Mouse (Mus musculus): ENCODE measurements at regions not wholly inside any gene's neighbourhood (a gene's known extent, or its start where the extent isn't known, plus 50 kb on each side); places are given as distances from the start of the nearest gene placed in this dataset.

DNA sequence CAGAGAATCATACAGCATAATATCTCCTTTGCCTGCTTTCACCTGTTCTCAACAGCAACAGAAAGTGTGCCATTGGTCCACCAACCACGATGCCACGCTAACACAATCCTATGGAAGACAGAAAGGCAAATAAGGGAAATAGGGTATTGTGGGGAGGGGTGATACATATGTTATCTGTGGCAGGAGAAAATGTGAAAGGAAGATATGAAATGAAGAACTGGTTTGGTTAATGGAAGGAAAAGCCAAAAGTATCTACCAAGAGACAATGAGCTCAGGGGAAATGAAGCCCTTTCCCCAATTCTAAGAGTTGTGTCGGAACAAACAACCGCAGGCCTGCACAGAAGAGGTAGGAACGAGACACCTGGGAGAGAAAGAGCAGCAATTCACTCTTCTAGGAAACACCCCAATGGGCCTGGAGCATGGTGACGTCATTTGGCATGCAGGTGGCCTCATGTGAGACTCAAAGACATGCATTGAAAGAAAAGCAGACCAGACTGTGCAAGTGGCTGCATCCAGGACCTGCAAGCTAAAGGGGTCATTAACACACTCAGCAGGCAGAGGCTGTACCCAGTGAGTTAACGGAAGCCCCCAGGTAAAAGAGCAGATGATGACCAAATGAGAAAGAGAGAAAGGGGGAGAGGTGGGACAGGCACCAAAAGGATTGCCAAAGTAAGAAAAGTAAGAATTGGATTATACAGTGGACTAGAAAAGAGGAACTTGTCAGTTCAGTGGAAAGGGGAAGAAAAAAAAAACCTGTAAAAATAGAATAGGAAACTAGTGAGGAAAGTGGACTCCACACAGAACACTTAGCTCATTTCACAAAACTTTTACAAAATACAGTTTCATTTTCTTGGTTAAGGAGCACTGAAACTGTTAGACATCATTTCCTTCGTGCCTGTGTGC lies 522.2 kb upstream of the Cited2 start:
- WGBS = 69% methylated on average over 8 of the region's 8 CpGs
- no peaks in the 10 kb centered on the region for H3K27me3 ChIP-seq
- no peak overlapping the region for H3K27ac ChIP-seq
- no peak for ATAC-seq
- no peak overlapping the region for H3K4me2 ChIP-seq
- H3K9ac ChIP-seq = no peak overlapping the region
- no peak overlapping the region for H3K4me3 ChIP-seq
- H3K9me3 ChIP-seq (replicated peaks) = no peaks in the 10 kb centered on the region
- peaks cover 35% of the 10 kb centered on the region for H3K4me1 ChIP-seq
- no peaks in the 10 kb centered on the region for H3K36me3 ChIP-seq (ENCODE audit: poor library complexity, severe bottlenecking)

DNA sequence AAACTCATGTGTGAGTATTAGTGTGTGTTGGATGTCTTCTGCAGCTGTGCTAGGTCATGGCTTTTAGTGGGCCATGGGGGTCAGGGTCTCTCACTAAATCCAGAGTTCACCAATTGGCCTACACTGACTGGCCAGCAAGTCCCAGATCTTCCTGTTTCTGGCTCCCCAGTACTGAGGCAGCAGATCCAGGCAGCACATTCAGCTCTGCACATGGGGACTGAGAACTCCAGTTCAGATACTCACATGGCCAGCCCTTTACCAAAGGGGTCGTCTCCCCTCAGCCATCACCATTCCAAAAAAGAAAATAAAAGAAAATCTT lies 521.6 kb upstream of the Cited2 start:
- 79% methylated on average over 1 of the region's 1 CpGs for WGBS

DNA sequence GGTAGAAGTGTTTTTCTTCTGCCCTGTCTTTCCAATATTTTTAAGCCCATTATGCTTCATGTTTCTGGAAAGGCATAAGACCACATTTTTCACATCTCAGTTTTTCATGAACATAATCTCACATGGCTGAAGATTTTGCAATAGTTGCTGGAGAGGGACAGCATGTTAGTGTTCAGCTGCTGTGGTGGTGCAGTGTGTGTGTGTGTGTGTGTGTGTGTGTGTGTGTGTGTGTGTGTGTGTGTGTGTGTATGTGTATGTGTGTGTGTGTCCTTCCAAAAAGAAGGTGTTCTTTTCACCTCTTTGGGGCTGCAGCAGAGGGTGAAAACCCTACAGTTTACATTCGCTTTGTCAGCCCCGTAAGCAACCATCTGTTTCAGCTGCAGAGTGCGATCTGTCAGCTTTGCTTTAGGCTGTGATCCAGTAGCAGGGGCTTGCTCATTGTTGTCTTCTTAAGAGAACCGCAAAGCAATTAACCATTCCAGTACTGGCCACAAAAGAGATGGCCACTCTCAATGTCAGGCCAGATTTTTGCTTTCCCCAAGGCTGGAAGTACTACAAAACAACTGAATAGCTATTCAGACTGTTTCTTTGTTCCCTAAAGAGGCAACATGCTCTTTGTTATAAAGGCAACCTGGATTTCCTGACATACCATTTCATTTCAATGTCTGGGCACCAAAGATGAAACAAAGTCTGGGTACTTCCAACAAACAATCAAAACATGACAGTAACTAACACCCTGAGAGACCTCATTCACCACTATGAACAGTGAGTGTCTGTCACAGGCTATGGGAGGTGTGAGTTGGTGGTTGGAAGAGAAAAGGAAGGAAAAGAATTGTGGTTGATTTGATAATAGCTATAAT lies 520.2 kb upstream of the Cited2 start:
- Histone ChIP-seq H3K9ac (no peak overlapping the region), H3K9me3 (replicated peaks) (no peaks in the 10 kb centered on the region), H3K27ac (peak overlapping the region; percentile 72), H3K4me1 (peaks cover 29% of the 10 kb centered on the region), H3K36me3 (ENCODE audit: poor library complexity, severe bottlenecking) (no peaks in the 10 kb centered on the region), H3K27me3 (no peaks in the 10 kb centered on the region), H3K4me2 (no peak overlapping the region), H3K4me3 (no peak overlapping the region)
- WGBS = 5% methylated on average over 4 of the region's 4 CpGs
- peak; percentile 94 for ATAC-seq

More for the DNA sequence above, 521.6 kb upstream of the Cited2 start:
- peaks cover 33% of the 10 kb centered on the region for H3K4me1 ChIP-seq
- H3K4me2 ChIP-seq = no peak overlapping the region
- H3K9me3 ChIP-seq (replicated peaks) = no peaks in the 10 kb centered on the region
- no peaks in the 10 kb centered on the region for H3K27me3 ChIP-seq
- no peak overlapping the region for H3K27ac ChIP-seq
- H3K36me3 ChIP-seq (ENCODE audit: poor library complexity, severe bottlenecking) = no peaks in the 10 kb centered on the region
- no peak overlapping the region for H3K4me3 ChIP-seq
- H3K9ac ChIP-seq = no peak overlapping the region
- no peak for ATAC-seq

DNA sequence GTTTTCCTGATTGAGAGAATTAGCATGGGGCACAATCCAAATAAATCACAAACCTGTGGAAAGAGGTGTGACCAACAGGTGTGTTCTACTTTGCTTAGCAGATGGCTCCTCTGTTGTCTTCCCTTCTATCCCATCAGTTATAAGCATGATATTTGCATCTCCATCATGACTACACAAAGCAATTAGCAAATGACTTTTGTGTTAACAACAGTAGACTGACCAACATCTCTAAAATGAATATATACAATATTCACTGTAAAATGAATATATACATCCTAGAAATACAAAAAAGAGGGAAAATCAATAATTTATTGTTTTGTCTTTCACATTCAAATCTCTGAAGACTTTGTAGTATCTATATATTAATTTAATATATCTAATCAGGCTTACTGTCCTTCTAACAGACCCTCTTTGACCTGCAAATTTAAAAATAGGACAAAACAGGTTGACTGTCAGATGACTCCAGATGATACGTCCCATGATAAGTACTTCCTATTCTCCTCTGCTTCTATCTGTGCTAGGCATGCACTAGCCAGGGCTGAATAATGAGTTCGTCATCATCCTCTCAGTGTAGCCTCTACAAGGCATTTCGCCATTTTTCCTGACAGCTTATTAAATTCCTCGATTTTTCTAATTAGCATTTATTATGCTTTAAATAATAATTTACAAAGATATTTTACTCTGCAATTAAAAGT lies 519.5 kb upstream of the Cited2 start:
- no peaks in the 10 kb centered on the region for H3K27me3 ChIP-seq
- H3K4me3 ChIP-seq = no peak overlapping the region
- peak overlapping the region; percentile 72 for H3K27ac ChIP-seq
- peak; percentile 46 for ATAC-seq
- H3K9me3 ChIP-seq (replicated peaks) = no peaks in the 10 kb centered on the region
- H3K4me1 ChIP-seq = peaks cover 29% of the 10 kb centered on the region
- no peak overlapping the region for H3K4me2 ChIP-seq
- no peaks in the 10 kb centered on the region for H3K36me3 ChIP-seq (ENCODE audit: poor library complexity, severe bottlenecking)
- 43% methylated on average over 4 of the region's 4 CpGs for WGBS
- H3K9ac ChIP-seq = no peak overlapping the region

DNA sequence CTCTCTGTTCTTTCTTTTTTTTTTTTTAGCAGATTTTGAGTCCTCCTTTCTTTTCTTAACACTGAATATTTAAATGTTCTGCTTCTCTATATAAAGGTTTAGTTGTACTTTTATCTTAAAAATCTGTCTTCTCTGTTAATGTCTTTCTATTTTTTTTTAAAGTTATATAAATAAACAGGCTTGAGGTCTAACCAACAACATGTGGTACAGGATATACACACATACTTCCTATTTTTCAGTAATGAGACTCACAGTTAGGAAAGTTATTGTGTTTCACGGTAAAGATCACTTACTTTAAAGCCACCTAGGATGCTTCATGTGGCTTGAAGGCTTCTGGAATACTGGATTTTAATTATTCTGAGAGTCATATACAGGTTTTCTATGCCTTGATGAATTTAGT lies 518.9 kb upstream of the Cited2 start:
- no peak for ATAC-seq
- H3K9ac ChIP-seq = no peak overlapping the region
- H3K27ac ChIP-seq = no peak overlapping the region
- no peak overlapping the region for H3K4me2 ChIP-seq
- H3K9me3 ChIP-seq (replicated peaks) = no peaks in the 10 kb centered on the region
- WGBS = 51% methylated on average over 1 of the region's 1 CpGs
- H3K36me3 ChIP-seq (ENCODE audit: poor library complexity, severe bottlenecking) = no peaks in the 10 kb centered on the region
- H3K27me3 ChIP-seq = no peaks in the 10 kb centered on the region
- no peak overlapping the region for H3K4me3 ChIP-seq
- H3K4me1 ChIP-seq = peaks cover 29% of the 10 kb centered on the region

DNA sequence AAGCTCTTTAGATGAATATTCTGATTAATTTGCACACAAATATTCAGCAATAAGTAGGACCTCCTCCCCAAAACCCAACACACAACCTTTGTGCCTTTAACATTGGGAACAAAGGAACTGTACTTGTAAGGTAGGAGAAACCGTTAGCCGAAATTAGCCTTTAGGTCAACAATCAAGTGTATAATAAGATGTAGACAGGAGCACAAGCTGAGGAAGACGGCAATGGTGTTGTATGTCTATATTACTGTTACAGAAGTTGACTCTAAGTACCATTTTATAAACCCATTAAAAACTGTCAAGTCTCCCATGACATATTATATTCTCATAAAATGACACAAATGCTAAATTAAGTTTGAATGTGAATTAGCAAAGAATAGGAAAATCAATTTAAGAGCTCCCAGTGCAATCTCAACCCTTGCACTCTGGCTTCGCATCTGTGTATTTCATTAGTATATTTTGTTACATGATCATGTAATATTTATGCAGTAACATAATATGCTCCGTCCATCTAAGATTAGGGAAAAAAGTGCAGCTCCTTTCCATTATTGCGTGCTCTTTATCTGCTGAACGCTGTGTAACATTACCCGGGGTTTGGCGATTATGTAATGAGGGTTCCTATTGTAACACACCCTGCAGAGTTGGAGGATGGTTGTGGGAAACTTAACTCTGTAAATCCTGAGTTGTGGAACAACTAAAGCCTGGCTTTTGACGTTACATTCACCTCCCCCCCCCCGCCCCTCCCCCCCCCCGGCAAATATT lies 510.3 kb upstream of the Cited2 start:
- Histone ChIP-seq H3K4me1 (peaks cover 16% of the 10 kb centered on the region), H3K4me2 (no peak overlapping the region), H3K9me3 (replicated peaks) (no peaks in the 10 kb centered on the region), H3K4me3 (no peak overlapping the region), H3K9ac (no peak overlapping the region), H3K27me3 (no peaks in the 10 kb centered on the region), H3K36me3 (ENCODE audit: poor library complexity, severe bottlenecking) (no peaks in the 10 kb centered on the region), H3K27ac (peak overlapping the region; percentile 48; the same call in 1 of the 2 replicates)
- 13% methylated on average over 12 of the region's 12 CpGs for WGBS
- ATAC-seq = peak; percentile 88

DNA sequence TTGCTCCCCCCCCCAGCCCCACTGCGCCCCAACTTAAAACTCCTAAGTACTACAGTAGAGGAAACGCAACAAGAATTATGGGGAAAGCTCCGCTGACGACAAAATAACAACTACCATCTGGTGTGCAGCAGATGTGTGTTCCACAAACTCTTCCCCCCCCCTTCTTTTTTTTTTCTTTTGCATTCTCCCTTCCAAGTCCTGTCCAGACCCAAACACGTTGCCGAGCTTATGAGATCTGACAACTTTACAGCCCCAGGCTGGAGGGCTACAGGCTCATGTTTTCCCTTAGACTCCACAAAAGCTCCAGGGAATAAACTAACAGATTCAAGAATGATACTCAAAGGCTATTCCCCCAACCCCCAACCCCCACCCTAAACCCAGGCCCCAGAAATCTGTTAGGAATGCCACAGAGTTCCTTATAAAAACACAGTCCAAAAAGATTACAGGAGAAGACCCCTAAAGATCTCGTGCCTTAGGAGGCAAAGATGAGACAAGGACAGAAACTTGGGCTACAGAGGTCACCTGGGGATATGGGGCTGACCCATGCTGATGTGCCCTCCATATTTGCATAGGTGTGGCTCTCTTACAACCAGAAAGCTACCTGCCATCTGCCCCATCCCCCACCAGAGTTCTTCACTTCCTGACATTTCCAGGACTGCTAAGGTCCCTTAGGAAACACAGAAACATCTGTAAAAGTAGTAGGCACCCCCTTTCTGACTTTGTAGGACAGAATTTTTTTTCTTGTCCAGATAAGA lies 509.5 kb upstream of the Cited2 start:
- WGBS = 48% methylated on average over 6 of the region's 7 CpGs
- Histone ChIP-seq H3K4me3 (no peak overlapping the region), H3K36me3 (ENCODE audit: poor library complexity, severe bottlenecking) (no peaks in the 10 kb centered on the region), H3K27ac (0 out of 2 replicates have a peak overlapping the region, but pooled peaks have one; percentile 3), H3K27me3 (no peaks in the 10 kb centered on the region), H3K4me1 (peaks cover 16% of the 10 kb centered on the region), H3K4me2 (no peak overlapping the region), H3K9ac (no peak overlapping the region), H3K9me3 (replicated peaks) (no peaks in the 10 kb centered on the region)
- ATAC-seq = peak; percentile 80

DNA sequence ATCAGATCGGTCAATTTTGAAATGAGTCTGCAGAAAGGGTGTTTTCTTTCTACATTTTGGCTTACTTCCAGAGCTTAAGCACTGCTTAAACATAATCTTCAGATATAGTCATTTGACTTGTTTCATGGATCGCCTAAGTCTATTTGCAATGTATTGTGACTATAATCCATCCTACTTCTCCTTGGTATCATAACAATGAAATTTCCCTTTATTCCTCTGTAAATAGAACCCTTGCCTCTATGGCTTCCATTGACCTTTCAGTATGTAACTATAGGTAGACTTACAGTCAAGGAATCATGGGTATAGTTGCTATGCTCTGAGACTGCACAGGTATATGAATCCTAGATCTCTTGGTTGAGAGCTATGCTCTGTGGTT lies 509.0 kb upstream of the Cited2 start:
- H3K27me3 ChIP-seq = no peaks in the 10 kb centered on the region
- 86% methylated on average over 2 of the region's 2 CpGs for WGBS
- no peak for ATAC-seq

DNA sequence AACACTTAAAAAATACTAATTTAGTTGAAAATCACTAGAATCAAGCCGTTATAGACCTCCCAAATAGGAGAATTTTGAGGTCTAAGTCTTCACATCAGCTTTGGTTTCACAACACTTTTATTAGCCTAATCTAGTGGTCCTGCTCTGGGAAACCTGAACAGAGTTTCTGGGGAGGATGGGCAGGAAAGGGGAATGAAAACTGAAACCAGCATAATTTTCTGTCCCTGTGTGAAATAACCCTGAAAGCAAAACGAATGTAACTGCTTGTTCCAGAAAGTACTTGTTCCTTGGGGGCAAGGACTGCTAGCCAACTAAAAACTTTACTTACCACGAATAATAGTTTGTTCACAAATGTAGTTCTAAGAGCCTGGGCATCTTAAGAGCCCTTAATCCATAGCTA lies 508.0 kb upstream of the Cited2 start:
- H3K4me2 ChIP-seq = no peak overlapping the region
- H3K36me3 ChIP-seq (ENCODE audit: poor library complexity, severe bottlenecking) = no peaks in the 10 kb centered on the region
- H3K27ac ChIP-seq = no peak overlapping the region
- H3K9me3 ChIP-seq (replicated peaks) = no peaks in the 10 kb centered on the region
- no peaks in the 10 kb centered on the region for H3K27me3 ChIP-seq
- peaks cover 16% of the 10 kb centered on the region for H3K4me1 ChIP-seq
- no peak overlapping the region for H3K9ac ChIP-seq
- no peak overlapping the region for H3K4me3 ChIP-seq
- 86% methylated on average over 3 of the region's 3 CpGs for WGBS
- no peak for ATAC-seq

More for the DNA sequence above, 509.0 kb upstream of the Cited2 start:
- Histone ChIP-seq H3K4me3 (no peak overlapping the region), H3K4me2 (no peak overlapping the region), H3K9me3 (replicated peaks) (no peaks in the 10 kb centered on the region), H3K36me3 (ENCODE audit: poor library complexity, severe bottlenecking) (no peaks in the 10 kb centered on the region), H3K4me1 (peaks cover 16% of the 10 kb centered on the region), H3K9ac (no peak overlapping the region), H3K27ac (no peak overlapping the region)

DNA sequence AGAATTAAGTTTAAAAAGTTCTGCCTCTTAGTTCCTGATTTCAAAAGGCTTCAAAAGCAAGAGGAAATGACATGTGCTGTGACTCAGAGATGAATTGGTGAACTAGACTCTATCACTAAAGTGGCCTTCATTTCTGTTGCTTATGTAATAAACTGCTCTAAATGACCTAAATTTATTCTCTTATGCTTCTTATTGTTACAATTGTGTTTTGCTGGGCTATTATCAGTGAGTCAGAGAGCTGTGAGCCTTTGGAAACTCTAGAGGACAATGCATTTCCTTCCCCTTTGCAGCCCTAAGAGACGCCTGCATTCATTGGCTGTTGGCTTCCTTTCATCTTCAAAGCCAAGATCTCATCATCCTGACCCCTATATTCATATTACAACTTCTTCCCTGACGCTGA lies 501.5 kb upstream of the Cited2 start:
- WGBS = 54% methylated on average over 2 of the region's 2 CpGs
- no peak overlapping the region for H3K27ac ChIP-seq
- no peaks in the 10 kb centered on the region for H3K9me3 ChIP-seq (replicated peaks)
- no peaks in the 10 kb centered on the region for H3K27me3 ChIP-seq
- H3K36me3 ChIP-seq (ENCODE audit: poor library complexity, severe bottlenecking) = no peaks in the 10 kb centered on the region
- ATAC-seq = no peak
- H3K4me3 ChIP-seq = no peak overlapping the region
- no peaks in the 10 kb centered on the region for H3K4me1 ChIP-seq
- H3K4me2 ChIP-seq = no peak overlapping the region
- H3K9ac ChIP-seq = no peak overlapping the region

DNA sequence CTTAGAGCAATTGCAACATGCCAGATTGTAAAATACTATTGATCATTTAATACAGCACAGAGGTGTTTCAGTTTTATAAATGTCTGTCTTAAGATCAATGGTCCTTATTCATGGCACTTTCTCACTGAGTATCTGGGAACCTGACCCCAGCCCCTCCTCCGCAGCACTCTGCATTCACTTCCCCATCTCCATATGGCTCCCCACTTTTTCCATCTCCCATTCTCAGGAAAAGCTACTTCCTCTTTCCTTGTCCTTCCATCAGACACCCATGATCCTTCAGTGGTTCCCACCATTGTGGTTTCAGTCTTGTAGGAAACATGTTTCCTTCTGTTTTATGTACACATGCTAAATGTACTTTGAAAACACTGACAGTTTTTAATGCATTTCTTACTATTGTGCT lies 497.3 kb upstream of the Cited2 start:
- no peak for ATAC-seq
- no peak overlapping the region for H3K4me3 ChIP-seq
- H3K27me3 ChIP-seq = no peaks in the 10 kb centered on the region
- no peaks in the 10 kb centered on the region for H3K9me3 ChIP-seq (replicated peaks)
- no peak overlapping the region for H3K9ac ChIP-seq
- H3K36me3 ChIP-seq (ENCODE audit: poor library complexity, severe bottlenecking) = no peaks in the 10 kb centered on the region
- peaks cover 10% of the 10 kb centered on the region for H3K4me1 ChIP-seq
- WGBS = 86% methylated on average over 1 of the region's 1 CpGs
- H3K27ac ChIP-seq = no peak overlapping the region
- H3K4me2 ChIP-seq = no peak overlapping the region
